Mouse (Mus musculus): ENCODE measurements around the gene Rhbdl2.

GRCm38 (mm10) chr4:123858090-123858489 is 70.4 kb downstream of the Rhbdl2 start:
- TF ChIP-seq CTCF (IDR thresholded peaks at IDR 0.05; ENCODE audit: insufficient read depth, low read length) (no peak), POLR2A (IDR thresholded peaks at IDR 0.05; ENCODE audit: borderline replicate concordance, extremely low read depth, low read depth, low read length) (no peak)
